20 mouse cellular contexts compared by ENCODE assay signal in the genomic region with DNA sequence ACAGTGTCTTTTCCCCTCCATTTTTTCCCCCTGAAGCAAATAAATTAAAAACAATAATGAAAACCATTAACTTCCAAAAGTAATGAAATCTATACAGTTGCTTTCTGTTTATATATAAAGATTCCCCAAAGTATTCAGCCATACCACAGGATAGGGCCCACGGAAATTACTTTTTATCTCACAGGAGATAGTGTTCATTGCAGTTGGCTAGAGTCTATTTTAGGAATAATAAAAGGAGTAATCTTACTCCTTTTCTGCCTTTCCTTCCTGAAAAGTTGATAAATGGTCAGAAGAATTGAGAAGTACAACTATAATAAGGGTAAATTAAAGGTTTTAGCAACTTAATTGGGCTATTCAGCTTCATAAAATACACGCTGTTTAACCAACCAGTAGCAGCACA. TPM values are rescaled to one million over a fixed set of nuclear protein-coding genes. Genes with fewer than 3 reads are reported as not detected.
DNase-seq lines count a peak whose midpoint lies in the region; ATAC-seq and TF ChIP-seq lines count a peak whose summit lies in the region.
"Had no signal": no experiment of that assay in that cellular context is flagged by ENCODE, and none has a peak within 500 bp of the region (broad histone marks: within the 10 kb centered on the region; RNA-seq: fewer than 3 reads in every experiment).

No protein-coding gene starts in this region.

- 0 out of 2 replicates have a peak overlapping the region, but pooled peaks have one; percentile 35 for H3K27ac ChIP-seq in limb, embryonic 12.5 days
- H3K27ac ChIP-seq in limb, embryonic 10.5 days: no peak overlapping the region
- H3K27ac ChIP-seq in MEL (ENCODE audit: control insufficient read depth, low read depth, low read length): no peak overlapping the region

- peaks cover 87% of the 10 kb centered on the region for H3K36me3 ChIP-seq in limb, embryonic 12.5 days
- H3K36me3 ChIP-seq in limb, embryonic 10.5 days: peaks cover 97% of the 10 kb centered on the region
- peaks cover 21 to 73% of the 10 kb centered on the region in 2 experiments for H3K36me3 ChIP-seq in MEL (ENCODE audit: control insufficient read depth in 1 of 2, insufficient read depth in 2 of 2, low read length in 2 of 2)

- H3K4me3 ChIP-seq in limb, embryonic 12.5 days (replicated peaks): no peak overlapping the region
- no peak overlapping the region for H3K4me3 ChIP-seq in limb, embryonic 10.5 days
- H3K4me3 ChIP-seq in MEL (ENCODE audit: control insufficient read depth in 1 of 2, insufficient read depth in 1 of 2, low read depth in 2 of 2, low read length in 2 of 2): no peak overlapping the region

- no peaks in the 10 kb centered on the region for H3K27me3 ChIP-seq in limb, embryonic 12.5 days
- H3K27me3 ChIP-seq in limb, embryonic 10.5 days (ENCODE audit: low read depth, poor library complexity, severe bottlenecking): no peaks in the 10 kb centered on the region
- no peaks in the 10 kb centered on the region for H3K27me3 ChIP-seq in MEL (ENCODE audit: control insufficient read depth in 1 of 2, insufficient read depth in 2 of 2, low read length in 2 of 2)
- H3K27me3 ChIP-seq: CH12.LX, Patski had no signal

- ATAC-seq in limb, embryonic 12.5 days (ENCODE audit: insufficient number of reproducible peaks, insufficient read depth, low FRiP score, low TSS enrichment, low read depth): no peak
- ATAC-seq: activated CD4-positive, CD25-positive, alpha-beta regulatory T cell, adult 4 months; CD4-positive, CD25-positive, alpha-beta regulatory T cell, adult 4 months; Patski had no signal

- DNase-seq in limb, embryonic 10.5 days (ENCODE audit: low spot score): no peak
- DNase-seq in MEL (ENCODE audit: low read depth, low spot score): no peak
- DNase-seq in urinary bladder, postnatal 14 days (ENCODE audit: low spot score): no peak
- DNase-seq: adrenal gland, adult 2 months; adrenal gland, adult 8-10 months; adrenal gland, postnatal 10 days; adrenal gland, postnatal 14 days; adrenal gland, postnatal 25 days; adrenal gland, postnatal 36 days; B cell, adult 2 months; cerebellum, adult 11 months; cerebellum, adult 11-12 months; cerebellum, adult 18-20 months; cerebellum, adult 2 months had no signal

- 0 out of 2 replicates have a peak, but pooled peaks cover 11% of the 10 kb centered on the region for H3K4me1 ChIP-seq in limb, embryonic 12.5 days (replicated peaks)
- H3K4me1 ChIP-seq in limb, embryonic 10.5 days: peaks cover 10% of the 10 kb centered on the region
- peaks cover 0 to 24% of the 10 kb centered on the region in 2 experiments; a peak in 2 of 4 replicates for H3K4me1 ChIP-seq in MEL (ENCODE audit: control insufficient read depth in 1 of 2, insufficient read depth in 2 of 2, low read length in 2 of 2)

- no peak for TF ChIP-seq RAD21 in MEL (IDR thresholded peaks at IDR 0.05; ENCODE audit: low read depth, low read length)

- TF ChIP-seq EP300 in MEL (IDR thresholded peaks at IDR 0.05; ENCODE audit: low read depth in 1 of 2, low read length in 2 of 2): peak; percentile 72 to 83

- 66% methylated on average over 2 of the region's 2 CpGs for WGBS in limb, embryonic 12.5 days
- 88% methylated on average over 2 of the region's 2 CpGs for WGBS in limb, embryonic 10.5 days

- H3K4me2 ChIP-seq in limb, embryonic 12.5 days: no peak overlapping the region

- no peaks in the 10 kb centered on the region for H3K79me2 ChIP-seq in MEL (ENCODE audit: control insufficient read depth, insufficient read depth, low read length, poor library complexity)

- TF ChIP-seq POLR2A in MEL (IDR thresholded peaks at IDR 0.05; ENCODE audit: control insufficient read depth in 1 of 2, insufficient read depth in 1 of 2, low read depth in 1 of 2, low read length in 2 of 2, poor library complexity in 1 of 2): no peak

- no peaks in the 10 kb centered on the region for H3K9me3 ChIP-seq in limb, embryonic 12.5 days
- H3K9me3 ChIP-seq in limb, embryonic 10.5 days (replicated peaks): no peaks in the 10 kb centered on the region
- H3K9me3 ChIP-seq in MEL (replicated peaks; ENCODE audit: insufficient read depth, low read length): no peaks in the 10 kb centered on the region
- H3K9me3 ChIP-seq: G1E had no signal

- H3K9ac ChIP-seq in limb, embryonic 12.5 days (replicated peaks): no peak overlapping the region
- no peak overlapping the region for H3K9ac ChIP-seq in MEL (ENCODE audit: control insufficient read depth, low read depth, low read length, poor library complexity, severe bottlenecking)

- TF ChIP-seq CTCF in MEL (IDR thresholded peaks at IDR 0.05 in 2 of 3, conservative IDR thresholded peaks at IDR 0.05 in 1 of 3; ENCODE audit: control insufficient read depth in 1 of 3, insufficient read depth in 1 of 3, low read depth in 2 of 3, low read length in 3 of 3, poor library complexity in 1 of 3, severe bottlenecking in 1 of 3): no peak

TF ChIP-seq in MEL, 35 proteins besides CTCF, POLR2A, EP300 and RAD21:
- TF ChIP-seq ZMIZ1 (IDR thresholded peaks at IDR 0.05; ENCODE audit: low read depth, low read length): no peak
- no peak for TF ChIP-seq GABPA (IDR thresholded peaks at IDR 0.05; ENCODE audit: low read depth, low read length)
- TF ChIP-seq MYC (IDR thresholded peaks at IDR 0.05; ENCODE audit: low read depth, low read length): no peak
- TF ChIP-seq SIN3A (IDR thresholded peaks at IDR 0.05; ENCODE audit: low read length): peak; percentile 32; the same call in 1 of the 2 replicates
- TF ChIP-seq ZKSCAN1 (IDR thresholded peaks at IDR 0.05; ENCODE audit: low read depth, low read length): no peak
- no peak for TF ChIP-seq UBTF (IDR thresholded peaks at IDR 0.05; ENCODE audit: borderline replicate concordance, insufficient read depth, low read depth, low read length)
- TF ChIP-seq RCOR1 (IDR thresholded peaks at IDR 0.05; ENCODE audit: low read depth, low read length): peak; percentile 26; the same call in 1 of the 2 replicates
- no peak for TF ChIP-seq CHD1 (IDR thresholded peaks at IDR 0.05; ENCODE audit: low read depth, low read length)
- peak; percentile 26; the same call in 1 of the 2 replicates for TF ChIP-seq ETS1 (IDR thresholded peaks at IDR 0.05; ENCODE audit: low read depth, low read length)
- no peak for TF ChIP-seq MAZ (IDR thresholded peaks at IDR 0.05; ENCODE audit: low read depth, low read length)
- TF ChIP-seq NRF1 (IDR thresholded peaks at IDR 0.05; ENCODE audit: insufficient read depth, low read depth, low read length, poor library complexity, severe bottlenecking): no peak
- peak; percentile 36; the same call in 1 of the 2 replicates for TF ChIP-seq MYB (IDR thresholded peaks at IDR 0.05; ENCODE audit: low read depth, low read length)
- peak; percentile 96; the same call in 1 of the 2 replicates for TF ChIP-seq MEF2A (IDR thresholded peaks at IDR 0.05; ENCODE audit: extremely low read depth, insufficient replicate concordance, low read depth, low read length, poor library complexity, severe bottlenecking)
- TF ChIP-seq GATA1 (IDR thresholded peaks at IDR 0.05; ENCODE audit: low read depth, low read length): peak; percentile 64; the same call in 1 of the 2 replicates
TF ChIP-seq in MEL: peak in this region for 6.

RNA-seq across cellular contexts. Expression of a gene that starts 15.2 kb away (rescaled TPM):
- 23.9 and 24.2 TPM in 2 replicates for polyA plus RNA-seq in limb, embryonic 12.5 days (2016; fragmentation: Nextera tagmentation; extraction: Ambion mirVana)
- 11.2 and 14.2 TPM in 2 replicates for polyA plus RNA-seq in limb, embryonic 10.5 days (2016; fragmentation: Nextera tagmentation; extraction: Ambion mirVana)
- 5.2 and 6.2 TPM in 2 replicates for total RNA-seq in MEL (2012; rRNA removed)
- polyA plus RNA-seq in MEL (2012; ENCODE audit: insufficient read depth in 1 of 2, insufficient read length in 2 of 2, low read depth in 1 of 2, low replicate concordance in 2 of 2, missing spikeins in 1 of 2): 1 to 10 TPM in 1 of 2 experiments, not detected in 1; 4.9 TPM

RNA-seq across cellular contexts. Expression of a gene that starts 53.6 kb away (rescaled TPM):
- polyA plus RNA-seq in limb, embryonic 12.5 days (2016; fragmentation: Nextera tagmentation; extraction: Ambion mirVana): 60.5 and 60.6 TPM in 2 replicates
- 61.8 and 64.0 TPM in 2 replicates for polyA plus RNA-seq in limb, embryonic 10.5 days (2016; fragmentation: Nextera tagmentation; extraction: Ambion mirVana)
- 36.6 and 43.4 TPM in 2 replicates for total RNA-seq in MEL (2012; rRNA removed)
- 100 to 1,000 TPM in 1 of 2 experiments, 10 to 100 TPM in 1; 61.6 to 558 TPM for polyA plus RNA-seq in MEL (2012; ENCODE audit: insufficient read depth in 1 of 2, insufficient read length in 2 of 2, low read depth in 1 of 2, low replicate concordance in 2 of 2, missing spikeins in 1 of 2)

RNA-seq across cellular contexts. Expression of a gene that starts 59.7 kb away (rescaled TPM):
- polyA plus RNA-seq in limb, embryonic 12.5 days (2016; fragmentation: Nextera tagmentation; extraction: Ambion mirVana): 737 and 751 TPM in 2 replicates
- polyA plus RNA-seq in limb, embryonic 10.5 days (2016; fragmentation: Nextera tagmentation; extraction: Ambion mirVana): 565 and 602 TPM in 2 replicates
- 207 and 214 TPM in 2 replicates for total RNA-seq in MEL (2012; rRNA removed)
- 100 to 1,000 TPM in 1 of 2 experiments, not detected in 1; 115 TPM for polyA plus RNA-seq in MEL (2012; ENCODE audit: insufficient read depth in 1 of 2, insufficient read length in 2 of 2, low read depth in 1 of 2, low replicate concordance in 2 of 2, missing spikeins in 1 of 2)
